Mouse (Mus musculus): ENCODE measurements at regions not wholly inside any gene's neighbourhood (a gene's known extent, or its start where the extent isn't known, plus 50 kb on each side); places are given as distances from the start of the nearest gene placed in this dataset.

DNA sequence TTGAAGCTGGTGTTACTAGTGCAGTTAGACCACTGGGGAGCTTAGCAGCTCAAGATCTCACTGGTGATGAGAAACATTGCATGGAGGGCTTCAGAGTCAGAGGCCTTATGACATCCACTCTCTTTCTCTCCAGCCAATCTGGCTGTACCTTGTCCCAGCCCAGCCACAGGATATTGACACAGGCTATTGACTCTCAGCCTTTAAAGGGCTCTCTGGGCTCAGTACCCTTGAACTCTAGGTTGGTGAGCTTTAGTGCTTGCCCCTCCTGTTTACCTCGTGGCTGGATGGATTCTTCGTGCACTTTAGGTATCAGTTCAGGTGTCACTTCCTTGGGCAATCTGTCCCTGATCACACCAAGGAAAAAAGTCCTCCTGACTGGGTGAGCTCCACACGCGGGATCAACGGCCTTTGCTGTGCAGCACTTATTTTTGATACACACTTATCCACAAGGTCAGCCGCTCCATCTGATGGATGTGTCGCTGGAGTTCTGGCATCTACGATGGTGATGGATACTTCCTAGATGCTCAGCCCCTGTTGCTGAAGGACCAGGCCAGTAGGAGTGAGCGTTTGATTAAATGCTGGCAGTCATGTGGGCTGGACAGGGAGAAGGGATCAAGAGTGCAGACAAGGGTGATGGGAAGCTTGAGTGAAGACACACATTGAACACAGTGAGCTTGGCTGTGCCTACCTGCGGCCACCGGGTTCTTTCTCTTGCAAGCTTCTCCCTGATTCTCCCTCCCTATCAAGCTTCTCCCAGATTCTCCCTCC, 177.7 kb downstream of the Snx10 start:
- no peak for DNase-seq

DNA sequence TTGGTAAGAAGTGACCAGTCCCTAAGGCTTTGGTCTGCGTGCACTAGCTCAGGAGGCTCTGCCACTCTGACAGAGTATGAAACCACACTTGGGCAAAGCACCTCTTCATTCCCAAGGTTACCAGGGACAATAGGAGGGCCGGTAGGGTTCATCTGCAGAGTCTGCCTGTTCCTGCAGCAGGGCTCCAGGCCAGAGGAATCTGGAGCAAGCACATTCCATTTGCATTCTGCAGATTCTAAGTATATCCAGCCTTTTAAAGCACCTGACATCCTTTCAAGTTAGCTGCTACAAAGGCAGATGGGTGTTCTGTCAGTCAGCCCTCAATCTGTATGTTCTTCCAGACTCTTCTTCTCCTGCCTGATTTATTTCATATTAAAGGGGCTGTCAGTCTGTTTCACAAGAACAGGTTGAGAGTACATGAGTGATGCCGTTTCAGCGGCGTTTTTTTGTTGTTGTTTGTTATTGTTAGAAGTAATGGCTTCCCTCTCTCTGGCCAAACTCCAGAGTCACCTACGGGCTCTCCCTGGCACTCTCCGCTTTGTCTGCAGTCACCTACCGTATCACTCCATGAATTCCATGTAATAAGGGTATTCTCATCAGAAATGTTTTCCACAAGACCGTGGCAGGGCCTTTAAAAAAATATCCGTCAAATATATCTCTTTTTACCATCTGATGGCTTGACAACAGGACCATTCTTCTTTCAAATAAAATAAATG, 178.9 kb downstream of the Snx10 start:
- peak; percentile 12 for DNase-seq

DNA sequence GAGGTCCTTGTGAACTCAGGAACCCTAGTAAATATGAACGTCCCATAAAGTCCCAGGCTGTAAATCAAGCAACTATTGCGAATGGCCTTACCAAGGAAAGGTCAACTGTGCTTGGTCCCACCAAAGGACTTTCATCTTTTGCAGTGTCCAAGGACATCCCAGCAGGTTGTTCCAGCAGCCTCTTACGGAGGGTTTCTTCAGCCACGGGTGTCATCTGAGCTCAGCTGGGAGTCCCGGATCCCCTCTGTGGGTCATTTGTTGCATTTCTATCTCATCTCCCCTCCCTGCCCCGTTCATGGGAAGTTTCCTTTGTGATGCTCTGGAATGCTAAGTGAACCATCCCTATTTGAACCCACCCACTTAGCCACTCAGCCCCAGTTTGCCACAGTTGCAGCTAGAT, 184.3 kb downstream of the Snx10 start:
- DNase-seq = no peak

DNA sequence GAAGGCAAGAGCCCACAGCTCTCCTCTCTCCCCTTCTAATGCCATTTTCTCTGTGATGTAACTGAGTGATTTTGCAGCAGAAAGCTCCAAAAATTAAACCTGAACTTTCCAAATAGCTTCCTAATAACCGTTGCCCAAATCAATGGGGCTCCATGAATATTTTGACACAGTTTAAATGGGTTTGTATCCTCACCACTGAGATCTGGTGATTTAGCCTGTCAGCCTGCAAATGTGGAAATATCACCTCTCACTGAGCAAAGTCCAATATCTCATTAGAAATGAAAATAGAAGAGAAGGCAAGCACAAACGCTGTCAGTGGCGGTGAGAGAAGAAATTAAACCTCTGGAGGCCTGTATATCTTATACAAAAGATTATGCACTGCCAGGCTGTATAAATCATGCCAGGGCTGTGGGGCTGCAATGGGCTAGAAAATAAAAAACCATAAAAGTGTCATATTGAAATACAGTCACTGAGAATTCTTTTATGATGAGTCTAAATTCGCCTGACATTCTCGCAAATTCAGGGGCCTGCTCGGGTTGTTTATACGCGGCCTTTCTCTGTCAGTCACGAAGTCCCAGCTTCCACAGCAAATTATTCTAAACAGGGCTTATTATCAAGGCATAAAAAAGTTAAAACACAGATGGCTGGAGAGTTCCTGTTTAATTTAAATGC, 185.1 kb downstream of the Snx10 start:
- no peak for DNase-seq

DNA sequence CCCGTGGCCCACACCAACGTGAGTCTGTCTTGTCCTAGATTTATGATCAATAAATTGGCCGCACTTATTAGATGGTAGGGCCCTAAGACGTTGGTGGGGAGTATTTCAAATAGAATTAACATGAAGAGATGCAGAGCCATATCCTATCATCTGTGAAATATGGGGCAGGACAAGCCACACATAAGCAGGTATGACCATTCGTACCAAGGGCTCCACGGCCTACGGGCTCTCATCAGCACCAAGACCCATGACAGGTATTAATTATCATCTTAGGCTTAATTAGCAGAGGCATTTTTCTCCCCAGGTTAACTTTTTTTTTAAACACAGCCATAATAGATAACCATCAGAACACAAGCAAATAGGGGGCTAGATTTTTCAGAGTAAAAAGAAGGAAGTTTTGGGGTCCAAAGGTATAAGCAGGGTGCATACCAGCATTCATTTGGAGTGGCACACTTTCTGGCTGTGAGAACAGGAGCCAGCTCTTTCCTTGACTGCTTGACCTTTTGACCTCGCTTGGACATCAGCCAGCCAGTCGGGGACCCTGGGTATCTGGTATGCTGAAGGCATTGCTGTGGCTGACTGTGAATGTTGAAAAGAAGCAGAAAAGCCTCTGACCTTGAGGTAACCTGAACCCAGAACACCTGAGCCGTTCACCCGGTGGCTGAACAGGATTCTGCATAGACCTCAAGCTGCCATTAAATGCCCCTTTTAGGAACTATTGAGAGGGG, 185.8 kb downstream of the Snx10 start:
- DNase-seq = no peak

DNA sequence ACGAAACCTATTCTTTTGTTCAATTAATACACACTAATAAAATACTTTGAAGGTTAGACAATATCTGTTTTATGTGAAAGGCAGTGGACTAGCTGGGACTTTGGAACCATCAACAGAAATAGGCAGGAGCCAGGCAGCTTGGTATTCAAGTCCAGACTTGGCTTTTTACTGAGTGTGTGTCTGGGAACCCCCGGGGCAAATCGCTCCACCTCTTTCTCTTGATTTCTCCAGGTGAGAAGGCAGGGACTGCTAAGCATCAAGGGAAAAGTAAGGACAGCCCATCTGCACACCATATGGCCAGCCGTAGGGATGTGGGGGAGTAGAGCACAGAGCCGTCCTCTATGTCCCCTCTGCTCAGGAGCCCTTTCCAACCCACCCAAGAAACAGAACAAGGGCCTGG, 186.5 kb downstream of the Snx10 start:
- no peak for DNase-seq

DNA sequence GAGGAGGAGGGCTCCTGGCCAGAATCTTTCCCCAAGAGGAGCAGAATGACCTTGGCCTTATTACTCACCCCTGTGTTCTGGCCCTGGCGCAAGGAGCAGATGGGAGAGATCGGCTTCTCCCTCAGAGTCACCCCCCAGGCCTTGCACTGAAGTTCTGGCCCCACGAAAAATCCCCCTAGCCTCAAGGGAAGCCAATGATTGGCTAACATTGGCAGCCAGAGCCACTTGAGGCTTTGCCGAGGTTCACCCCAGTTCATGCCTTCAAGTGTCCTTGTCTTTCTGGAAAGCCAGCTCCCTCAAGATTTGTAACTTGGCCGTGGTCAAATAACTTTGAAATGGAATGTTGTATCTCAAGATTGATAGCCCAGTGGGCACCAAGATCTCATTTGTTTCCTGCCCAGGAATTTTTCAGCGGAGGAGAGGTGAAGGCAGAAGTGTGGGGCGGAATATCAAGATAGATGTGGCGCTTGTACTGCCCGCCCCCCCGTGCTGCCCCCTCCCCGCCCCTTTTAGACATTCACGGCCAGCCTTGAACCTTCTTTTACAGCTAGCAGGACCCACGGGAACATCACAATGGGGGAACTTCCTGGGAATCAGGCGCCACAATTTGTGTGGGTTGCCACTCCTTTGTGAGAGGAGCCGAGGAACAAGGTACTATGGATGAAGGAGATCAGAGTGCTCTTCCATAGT, 187.4 kb downstream of the Snx10 start:
- no peak for DNase-seq

DNA sequence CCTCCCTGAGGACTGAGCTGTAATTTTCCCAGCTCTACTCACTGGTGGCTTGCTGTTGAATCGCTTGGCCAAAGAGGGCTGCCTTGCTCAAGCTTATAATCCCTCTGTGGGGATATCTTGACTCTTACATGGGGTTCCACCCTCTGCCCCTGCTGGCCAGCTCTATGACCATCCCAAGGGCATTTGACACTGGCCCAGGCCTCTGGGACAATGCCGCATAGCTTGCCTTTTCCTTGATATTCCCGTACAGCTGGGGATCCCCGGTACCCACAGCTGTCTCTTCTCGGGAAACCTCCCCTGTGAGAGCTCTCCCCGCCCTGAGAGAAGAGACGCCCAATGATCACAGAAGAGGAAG, 187.9 kb downstream of the Snx10 start:
- no peak for DNase-seq

DNA sequence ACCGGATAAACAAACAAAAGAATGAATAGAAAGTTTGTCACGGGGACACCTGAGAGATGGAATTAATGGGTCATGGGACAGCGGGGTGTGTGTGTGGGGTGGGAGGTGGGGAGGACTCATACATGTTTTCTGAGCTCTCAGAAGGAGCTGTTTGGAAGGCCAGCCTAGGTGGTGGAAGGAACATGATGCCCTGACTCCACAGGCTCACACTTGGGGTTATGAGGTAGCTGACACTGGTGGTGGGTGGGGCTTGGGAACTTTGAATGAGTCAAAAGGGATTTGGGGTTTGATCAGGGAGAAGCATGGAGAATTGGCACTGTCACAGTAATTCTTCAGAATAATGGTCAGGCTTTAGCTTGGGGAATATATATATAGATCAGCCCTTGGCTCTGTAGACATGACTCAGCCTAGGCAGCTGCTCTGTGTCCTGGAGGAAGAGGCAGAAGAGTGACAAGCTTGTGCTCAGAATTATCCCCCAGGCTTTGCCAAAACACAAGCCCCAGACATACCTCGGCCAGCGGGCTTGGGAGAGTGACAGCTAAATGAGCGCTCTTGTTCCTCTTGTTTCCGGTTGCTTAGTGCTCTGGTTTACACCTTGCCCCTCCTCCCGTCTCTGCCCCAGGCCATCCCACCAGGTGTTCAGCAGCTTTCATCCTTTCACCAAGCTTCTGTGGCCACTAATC, 191.6 kb downstream of the Snx10 start:
- peak; percentile 7 for DNase-seq

DNA sequence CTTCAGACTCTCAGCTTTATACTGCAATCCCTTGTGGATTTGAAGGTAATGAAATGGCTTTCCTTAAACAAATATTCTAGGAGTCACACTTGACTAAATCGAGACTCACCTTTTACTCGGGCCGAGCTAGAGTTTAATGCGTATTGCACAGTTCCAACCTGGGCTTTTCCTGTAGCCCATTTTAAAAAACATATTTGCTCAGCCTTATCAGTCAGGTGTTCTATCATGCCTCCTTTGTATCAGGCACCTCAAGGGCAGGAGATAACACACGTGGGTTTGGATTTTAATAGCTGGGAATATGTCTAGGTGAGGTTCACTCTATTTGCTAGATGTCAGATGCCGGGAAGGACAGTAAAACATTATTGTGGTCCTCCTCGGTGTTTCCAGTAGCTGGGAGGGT, 193.7 kb downstream of the Snx10 start:
- no peak for DNase-seq

DNA sequence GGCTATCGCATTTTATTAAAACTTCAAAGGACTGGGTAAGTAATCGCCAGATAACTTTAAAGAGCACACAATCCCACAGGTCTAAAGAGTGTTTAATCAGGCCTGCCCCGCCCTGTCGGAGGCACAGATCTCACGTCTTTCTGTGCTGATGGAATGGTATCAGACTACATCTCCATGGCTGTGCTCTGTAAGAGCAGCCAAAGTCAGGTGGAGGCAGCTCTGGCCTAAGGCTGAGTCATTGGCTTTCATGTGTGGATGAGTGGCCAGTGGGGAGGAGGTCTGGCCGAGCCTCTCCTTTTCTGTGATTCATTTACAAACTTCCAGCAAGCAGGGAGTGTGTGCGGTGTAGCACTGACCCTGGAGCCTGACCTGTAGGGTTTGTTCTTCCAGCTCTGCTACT, 197.0 kb downstream of the Snx10 start:
- DNase-seq = no peak

DNA sequence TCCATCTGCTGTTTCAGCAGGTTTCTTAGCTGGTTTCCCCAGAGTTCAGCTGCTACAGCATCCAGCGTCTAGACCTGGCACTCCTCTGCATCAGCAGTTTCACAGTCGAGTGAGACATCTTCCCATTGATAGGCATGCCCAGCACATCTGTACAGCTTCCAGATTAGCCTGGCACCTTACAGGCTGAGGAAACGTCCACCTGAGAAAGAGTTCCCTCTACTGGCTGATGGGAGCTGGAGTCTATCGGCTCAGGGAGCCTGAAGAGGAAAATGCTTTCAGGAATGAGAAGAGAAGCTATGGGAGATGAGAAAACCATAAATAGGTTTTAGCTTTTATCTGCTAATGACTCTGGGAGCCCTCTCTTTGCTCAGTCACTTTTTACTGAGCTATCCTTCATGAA, 199.4 kb downstream of the Snx10 start:
- no peak for DNase-seq

DNA sequence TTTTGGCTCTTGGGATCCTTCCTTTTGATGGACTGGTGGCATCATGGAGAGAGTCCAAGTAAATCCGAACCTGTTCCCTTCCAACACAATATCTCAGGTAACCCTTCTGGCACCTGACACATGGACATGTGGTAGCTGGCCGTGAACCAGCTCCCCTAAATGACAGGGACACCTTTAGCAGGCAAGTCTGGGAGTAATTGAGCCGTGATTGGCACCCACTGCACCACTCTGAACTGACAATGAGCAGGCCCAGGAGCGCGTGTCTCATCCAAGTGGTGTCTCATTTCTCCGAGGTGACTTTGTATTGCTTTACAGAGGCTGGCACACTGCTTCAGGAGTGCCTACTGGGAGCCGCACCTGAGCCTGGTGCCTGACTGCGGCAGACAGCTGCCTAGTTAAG, 203.5 kb downstream of the Snx10 start:
- DNase-seq = no peak

DNA sequence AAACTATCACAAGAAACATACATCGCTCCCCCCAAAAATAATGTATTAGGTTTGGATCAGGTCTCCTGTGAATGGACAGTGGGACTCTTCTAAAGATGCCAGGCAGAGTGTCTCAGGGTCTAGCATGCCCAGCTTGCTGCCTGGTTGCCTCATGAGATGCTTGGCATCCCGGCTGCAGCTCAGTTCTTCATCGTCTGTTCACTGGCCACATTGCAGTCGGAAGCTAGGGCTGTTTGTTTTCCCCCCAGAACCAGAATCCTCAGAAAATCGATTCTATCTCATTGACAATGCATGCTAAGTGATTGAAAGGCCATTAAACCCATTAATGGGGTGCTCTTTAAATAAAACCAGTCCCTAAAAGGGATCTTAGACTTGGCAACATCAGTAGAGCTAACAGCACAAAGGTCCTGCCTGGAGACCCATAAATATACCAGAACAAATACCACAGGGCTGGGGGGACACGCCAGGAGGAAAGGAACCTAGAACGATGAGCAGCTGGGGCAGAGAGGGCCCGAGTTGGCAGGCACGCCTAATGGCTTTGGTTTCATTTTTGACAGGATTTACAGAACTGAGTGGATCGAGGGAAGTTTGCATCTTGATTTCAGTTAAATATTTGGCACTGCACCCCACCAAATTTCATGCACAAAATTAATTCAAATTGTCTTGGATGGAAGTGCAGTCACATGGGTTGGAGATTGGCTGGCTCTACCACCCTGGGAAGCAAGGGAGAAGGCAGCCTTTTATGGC, 205.3 kb downstream of the Snx10 start:
- DNase-seq = no peak

DNA sequence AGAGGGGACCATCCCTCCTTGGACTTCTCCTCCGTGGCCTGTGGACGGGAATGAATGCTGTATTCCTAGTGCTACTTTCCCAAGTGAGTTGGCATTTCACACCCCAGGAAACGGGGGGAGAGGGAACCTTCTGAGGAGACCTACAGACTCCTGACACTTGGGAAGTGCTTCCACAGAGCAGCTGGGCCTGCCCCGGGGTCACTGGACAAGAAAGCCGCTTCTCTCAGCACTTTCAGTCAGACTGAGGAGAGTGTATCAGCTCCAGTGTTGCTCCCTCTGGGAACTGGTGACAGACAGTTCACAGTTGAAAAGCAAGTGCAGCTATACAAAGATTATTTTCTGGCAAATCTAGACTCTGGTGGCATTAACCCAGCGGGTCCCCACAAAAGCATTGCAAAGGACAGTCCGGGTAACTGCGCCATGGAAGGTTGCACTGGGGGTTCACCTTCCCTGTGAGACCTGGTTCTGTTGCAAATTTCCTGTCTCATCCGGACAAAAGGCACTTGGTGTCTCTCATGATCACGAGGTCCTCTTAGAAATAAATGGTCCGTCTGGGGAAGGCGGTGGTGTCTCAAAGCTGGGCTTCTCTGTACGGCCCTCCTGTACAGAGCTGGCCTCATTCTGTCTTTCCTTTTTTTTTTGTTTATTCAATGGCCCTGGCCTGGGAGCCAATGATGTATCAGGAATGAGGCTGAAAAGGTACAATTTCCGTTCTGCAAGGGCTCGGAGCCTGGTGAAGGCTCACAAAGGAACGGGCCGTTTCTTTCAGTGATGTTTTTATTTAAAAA, 207.1 kb downstream of the Snx10 start:
- DNase-seq = peak; percentile 7

DNA sequence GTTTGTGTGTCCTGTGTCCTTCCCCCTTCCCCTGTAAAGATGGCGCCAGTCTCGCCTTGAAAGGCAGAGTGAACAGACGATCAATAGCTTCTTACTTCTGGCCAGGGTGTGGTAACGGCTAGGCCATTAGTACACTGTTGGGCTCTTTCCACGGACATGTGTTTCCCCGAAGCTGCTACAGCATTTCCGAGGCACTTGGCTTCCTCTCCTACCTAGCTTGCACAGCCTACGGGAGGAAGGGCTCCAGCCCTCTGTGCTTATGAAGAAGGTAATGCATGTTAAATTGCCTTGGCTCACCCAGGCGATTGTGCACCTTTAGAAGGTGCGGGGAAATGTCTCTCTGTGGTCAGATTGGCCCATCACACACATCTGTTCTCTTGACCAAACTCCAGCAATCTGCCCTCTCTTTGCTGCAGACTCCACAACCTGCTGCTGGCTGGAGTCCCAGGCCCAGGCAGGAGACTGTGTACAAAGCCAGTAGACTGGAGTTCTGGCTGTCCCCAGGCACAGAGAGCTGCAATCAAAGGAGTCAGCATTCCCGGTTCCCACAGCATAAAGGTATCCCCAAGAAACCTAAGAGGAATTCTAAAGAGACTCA, 208.7 kb downstream of the Snx10 start:
- peak; percentile 12 for DNase-seq

DNA sequence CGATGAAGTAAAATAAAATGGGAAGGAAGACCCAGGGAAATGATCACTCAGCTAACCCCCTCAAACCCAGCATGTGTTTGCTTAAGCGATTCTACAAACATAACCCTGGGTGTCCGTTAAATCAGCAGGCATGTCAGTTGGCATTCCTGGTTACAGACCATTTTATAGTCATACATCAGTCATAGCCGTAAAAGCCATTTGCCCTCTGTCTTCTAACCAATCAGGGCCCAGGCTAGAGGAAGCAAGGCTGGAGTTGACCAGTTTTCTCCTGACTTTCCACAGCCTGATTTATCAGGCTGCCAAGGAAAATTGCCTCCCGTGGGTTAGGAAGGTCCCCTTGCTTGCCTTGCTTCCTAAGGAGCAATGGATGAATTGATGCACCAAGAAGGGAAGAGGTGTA, 212.3 kb downstream of the Snx10 start:
- DNase-seq = no peak

DNA sequence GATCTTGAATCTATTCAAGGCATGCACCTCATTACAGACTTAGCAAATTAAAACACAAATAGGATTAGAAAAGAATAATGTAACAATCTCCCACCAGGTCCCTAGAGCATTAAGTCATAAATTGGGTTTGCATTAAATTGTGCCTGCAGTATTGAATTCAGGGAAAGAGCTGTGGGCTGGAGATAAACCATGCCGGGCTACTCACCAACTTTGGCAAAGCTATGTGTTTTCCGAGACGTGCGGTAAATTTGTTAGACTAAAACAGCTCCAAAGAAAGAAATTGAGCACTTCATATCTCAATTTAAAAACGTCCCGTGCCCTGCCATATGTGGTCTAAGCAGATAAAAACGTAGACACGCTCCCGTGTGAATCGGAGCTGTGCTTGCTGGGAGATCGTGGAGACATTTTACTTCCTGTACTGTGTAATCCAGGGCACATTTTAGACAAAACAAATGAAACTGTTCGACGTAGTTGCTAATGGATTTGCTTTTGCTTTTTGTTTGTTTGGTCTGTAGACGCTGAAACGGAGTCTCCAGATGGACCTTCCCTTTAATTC, 219.5 kb downstream of the Snx10 start:
- no peak for DNase-seq

DNA sequence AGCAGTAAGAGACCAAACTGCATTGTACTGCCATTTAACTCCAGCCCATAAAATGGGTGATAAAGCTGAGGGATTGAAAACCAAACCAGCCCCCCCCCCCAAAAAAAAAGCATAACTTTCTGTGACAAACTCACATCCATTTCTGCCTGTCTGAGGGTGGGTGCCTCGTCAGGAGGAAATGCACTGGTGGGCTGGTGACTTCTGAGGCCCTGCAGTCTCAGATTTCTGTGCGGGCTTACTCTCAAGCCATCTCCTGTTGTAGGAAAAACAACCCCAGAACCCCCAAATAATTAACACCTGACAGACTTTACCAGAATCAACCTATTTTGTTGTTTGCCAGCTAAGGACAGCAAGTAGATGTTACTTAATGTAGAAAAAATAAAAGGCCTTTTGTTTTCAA, 220.9 kb downstream of the Snx10 start:
- no peak for DNase-seq

DNA sequence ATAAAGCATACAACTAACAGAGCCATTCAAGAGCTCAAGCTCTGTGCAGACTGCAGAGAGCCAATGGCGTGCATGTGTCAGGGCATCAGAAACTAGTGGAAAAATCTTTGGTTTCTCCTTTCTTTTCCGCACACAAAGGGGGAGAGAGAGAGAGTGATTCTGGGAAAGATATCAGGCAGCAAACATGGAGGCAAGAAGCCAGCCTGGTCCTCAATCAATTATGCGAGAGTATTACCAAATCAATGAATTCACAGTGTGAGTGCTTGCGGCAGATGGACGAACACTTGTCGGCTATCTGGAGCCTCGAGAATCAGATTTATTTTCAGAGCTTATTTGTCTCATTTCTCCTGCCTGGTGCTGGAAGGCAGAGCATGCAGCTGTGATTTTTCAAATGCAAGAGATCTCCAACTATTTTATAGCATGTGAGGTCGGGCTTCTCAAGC, 230.6 kb downstream of the Snx10 start:
- DNase-seq = no peak
